Comparison of ENCODE assay signal across 7 mouse cellular contexts in the genomic region with DNA sequence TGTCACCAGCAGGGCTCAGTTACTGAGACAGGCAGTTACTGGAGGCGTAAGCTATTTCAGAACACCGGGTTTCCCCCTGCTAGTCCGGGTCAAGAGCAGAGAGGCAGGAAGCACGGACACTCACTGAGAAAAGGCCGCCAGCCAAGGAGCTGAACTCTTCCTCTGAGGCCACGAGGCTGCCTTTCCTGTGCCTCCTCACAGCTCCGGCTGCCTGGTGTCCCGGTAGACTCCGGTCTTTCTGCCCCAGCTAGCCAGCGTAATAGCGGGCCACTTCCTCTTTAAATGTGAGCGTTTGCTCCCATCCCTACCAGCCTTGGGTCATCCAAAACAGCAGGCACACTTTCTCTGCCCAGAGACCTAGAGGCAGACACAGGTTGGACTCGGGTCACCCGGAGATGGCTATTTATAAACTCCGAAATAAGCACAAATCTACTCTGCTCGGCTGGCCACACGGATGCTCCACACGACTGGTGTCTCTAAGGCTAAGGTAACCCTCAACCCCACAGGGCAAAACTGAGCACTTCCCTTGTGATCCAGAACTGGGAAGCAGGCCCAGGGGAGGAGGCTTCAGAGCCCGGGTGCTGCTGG. TPM values are rescaled to one million over a fixed set of nuclear protein-coding genes. Genes with fewer than 3 reads are reported as not detected.
DNase-seq lines count a peak whose midpoint lies in the region; ATAC-seq and TF ChIP-seq lines count a peak whose summit lies in the region.

No protein-coding gene starts in this region.

- no peak overlapping the region for H3K27ac ChIP-seq in cerebellum, adult 2 months (ENCODE audit: insufficient read depth, low read length)
- no peak overlapping the region for H3K27ac ChIP-seq in intestine, embryonic 16.5 days (ENCODE audit: low read length)
- H3K27ac ChIP-seq in midbrain, embryonic 16.5 days (ENCODE audit: low read length): no peak overlapping the region

- 5% methylated on average over 19 of the region's 19 CpGs for WGBS in cerebellum, adult 2 months
- 40% methylated on average over 19 of the region's 19 CpGs for WGBS in intestine, embryonic 16.5 days
- WGBS in midbrain, embryonic 16.5 days: 60% methylated on average over 19 of the region's 19 CpGs

- no peaks in the 10 kb centered on the region for H3K27me3 ChIP-seq in cerebellum, adult 2 months (ENCODE audit: control insufficient read depth, insufficient read depth, low read length)
- no peaks in the 10 kb centered on the region for H3K27me3 ChIP-seq in intestine, embryonic 16.5 days (replicated peaks; ENCODE audit: control insufficient read depth, insufficient read depth, low read length)
- no peaks in the 10 kb centered on the region for H3K27me3 ChIP-seq in midbrain, embryonic 16.5 days (ENCODE audit: control insufficient read depth, insufficient read depth, low read depth, low read length)

- H3K9me3 ChIP-seq in intestine, embryonic 16.5 days (ENCODE audit: control insufficient read depth, low read length): no peaks in the 10 kb centered on the region
- H3K9me3 ChIP-seq in midbrain, embryonic 16.5 days (replicated peaks; ENCODE audit: control insufficient read depth, low read length, poor library complexity, severe bottlenecking): no peaks in the 10 kb centered on the region

- DNase-seq in retina, postnatal 1 day: peak; percentile 16
- DNase-seq in retina, embryonic 14.5 days (ENCODE audit: low spot score): no peak
- peak; percentile 49 to 58 for DNase-seq in cerebellum, adult 2 months
- peak; percentile 55 to 72 for DNase-seq in gastrocnemius, adult 8-10 months (ENCODE audit: low spot score in 2 of 2)
- DNase-seq in urinary bladder, adult 18-20 months (ENCODE audit: low spot score in 2 of 2): no peak

- no peak overlapping the region for H3K9ac ChIP-seq in intestine, embryonic 16.5 days (ENCODE audit: low read depth, low read length)
- H3K9ac ChIP-seq in midbrain, embryonic 16.5 days (ENCODE audit: low read depth, low read length): no peak overlapping the region

- TF ChIP-seq POLR2A in cerebellum, adult 2 months (IDR thresholded peaks at IDR 0.05; ENCODE audit: borderline replicate concordance, insufficient read depth, low read length): no peak

- H3K4me2 ChIP-seq in intestine, embryonic 16.5 days (ENCODE audit: low read depth, low read length): peak overlapping the region; percentile 1; the same call in 1 of the 2 replicates
- no peak overlapping the region for H3K4me2 ChIP-seq in midbrain, embryonic 16.5 days (ENCODE audit: low read length)

- H3K4me1 ChIP-seq in cerebellum, adult 2 months (ENCODE audit: control insufficient read depth, insufficient read depth, low read length): peaks cover 4% of the 10 kb centered on the region
- H3K4me1 ChIP-seq in intestine, embryonic 16.5 days (ENCODE audit: control insufficient read depth, insufficient read depth, low read length): peaks cover 5% of the 10 kb centered on the region; the same call in 1 of the 2 replicates
- H3K4me1 ChIP-seq in midbrain, embryonic 16.5 days (ENCODE audit: control insufficient read depth, insufficient read depth, low read length): peaks cover 11% of the 10 kb centered on the region; the same call in 1 of the 2 replicates

- H3K36me3 ChIP-seq in intestine, embryonic 16.5 days (ENCODE audit: control insufficient read depth, insufficient read depth, low read length): no peaks in the 10 kb centered on the region
- H3K36me3 ChIP-seq in midbrain, embryonic 16.5 days (ENCODE audit: control insufficient read depth, insufficient read depth, low read length): no peaks in the 10 kb centered on the region

- H3K4me3 ChIP-seq in cerebellum, adult 2 months (replicated peaks; ENCODE audit: insufficient read depth, low read depth, low read length): peak overlapping the region; percentile 27
- H3K4me3 ChIP-seq in intestine, embryonic 16.5 days (ENCODE audit: low read length): no peak overlapping the region
- no peak overlapping the region for H3K4me3 ChIP-seq in midbrain, embryonic 16.5 days (ENCODE audit: low read depth, low read length)

- ATAC-seq in intestine, embryonic 16.5 days: 0 out of 2 replicates have a peak, but pooled peaks have one; percentile 21
- peak; percentile 67; the same call in 1 of the 2 replicates for ATAC-seq in midbrain, embryonic 16.5 days

- no peak for TF ChIP-seq CTCF in cerebellum, adult 2 months (IDR thresholded peaks at IDR 0.05; ENCODE audit: borderline replicate concordance, insufficient read depth, low read depth, low read length)

RNA-seq across cellular contexts. Expression of a gene that starts 1.7 kb away (rescaled TPM):
- 0.08 and 0.11 TPM in 2 replicates for polyA plus RNA-seq in cerebellum, adult 2 months (2012; rRNA removed)
- total RNA-seq in gastrocnemius, adult 8-10 months (2022): 100 to 1,000 TPM; 314 to 378 (median 368) TPM
- 0.10 TPM in 2 replicates for polyA plus RNA-seq in intestine, embryonic 16.5 days (2015; fragmentation: Nextera tagmentation; extraction: Ambion mirVana)
- not detected in 2 replicates for polyA plus RNA-seq in midbrain, embryonic 16.5 days (2015; fragmentation: Nextera tagmentation; extraction: Ambion mirVana)

Comparison
In these comparisons a context has a peak if more than half of its experiments do, and no peak if none do; other contexts are left out.
1. DNase-seq: peak in retina, postnatal 1 day (single experiment), cerebellum, adult 2 months (2 of 2) and gastrocnemius, adult 8-10 months (2 of 2); none in retina, embryonic 14.5 days (single experiment) and urinary bladder, adult 18-20 months (0 of 2).